Mouse (Mus musculus): ENCODE data around the gene Smap2.

DNA sequence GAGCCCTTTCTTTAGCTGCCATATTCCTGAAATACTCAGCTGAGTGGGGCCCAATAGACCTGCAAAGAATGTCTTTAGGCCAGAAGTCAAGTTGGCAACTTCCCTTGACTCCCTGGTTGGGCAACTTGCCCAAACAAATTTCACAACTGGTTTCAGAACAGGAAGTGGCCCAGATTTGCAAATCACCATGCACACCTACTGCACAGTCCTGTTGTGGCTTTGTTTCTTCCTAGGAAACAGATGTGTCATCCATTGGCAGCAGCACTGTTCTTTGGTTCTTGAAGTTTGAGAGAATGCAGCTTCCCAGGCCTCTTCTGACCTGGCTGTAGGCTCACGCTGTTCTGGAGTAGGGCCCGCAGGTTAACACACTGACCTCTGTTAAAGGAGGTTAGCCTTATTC, 6.9 kb upstream of the Smap2 start:
- TF ChIP-seq POLR2A (IDR thresholded peaks at IDR 0.05; ENCODE audit: borderline replicate concordance, low read depth, low read length) (no peak), CTCF (IDR thresholded peaks at IDR 0.05; ENCODE audit: low read depth, low read length) (no peak)
